Mouse (Mus musculus) cortical plate, adult 2 months (tissue): Measurements from ENCODE around the gene Serpina3c.

ENCODE experiments used
- CTCF ChIP-seq: fragments of 200-500 bp; IDR thresholded peaks from 2 replicates; pipeline ENCODE4 v1.5.1; 2011; ENCODE audit warnings: mild to moderate bottlenecking, control low read depth, low read length; ENCODE audit not compliant: insufficient read depth; ENCODE audit errors: extremely low read depth
- POLR2A ChIP-seq: fragments of 200-500 bp; IDR thresholded peaks from 2 replicates; pipeline ENCODE4 v1.6.1; 2011; ENCODE audit warnings: mild to moderate bottlenecking, low read length, control low read depth; ENCODE audit not compliant: insufficient read depth; ENCODE audit errors: extremely low read depth

DNA sequence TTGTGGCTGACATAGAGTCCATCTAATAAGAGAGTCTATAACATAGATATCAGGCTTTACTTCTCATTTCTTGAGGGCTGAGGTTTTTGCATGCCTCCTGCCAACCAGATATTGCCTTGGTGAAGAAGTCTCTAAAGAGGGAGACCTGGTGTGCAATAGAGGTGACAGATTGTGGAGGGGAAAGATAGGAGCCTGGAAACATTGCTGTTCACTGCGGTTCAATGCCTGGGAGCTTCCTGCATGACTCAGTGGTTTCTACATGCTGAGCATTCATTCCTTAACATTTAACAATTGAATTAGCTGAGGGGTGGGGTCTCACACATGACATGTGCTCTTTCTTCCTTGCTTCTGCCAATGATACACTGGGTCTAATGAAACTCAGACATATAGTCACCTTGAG is 30.6 kb downstream of the Serpina3c start:
- TF ChIP-seq CTCF, result no peak
- TF ChIP-seq POLR2A, result no peak
